Mouse (Mus musculus): ENCODE results near the gene Cnih3. TPM values are rescaled to one million over a fixed set of nuclear protein-coding genes. Genes with fewer than 3 reads are reported as not detected.

Cnih3 gene
- polyA plus RNA-seq, 1 experiment = 0.37 TPM

- H3ac ChIP-seq (ENCODE audit: control insufficient read depth, insufficient read length) = no peak overlapping the region
- no peak overlapping the region for H3K4me3 ChIP-seq
- no peak for TF ChIP-seq USF1 (IDR thresholded peaks at IDR 0.05; ENCODE audit: low read depth)
- TF ChIP-seq SRF (IDR thresholded peaks at IDR 0.05; ENCODE audit: control insufficient read depth, insufficient read length, low read depth) = no peak
- TF ChIP-seq TCF12 (IDR thresholded peaks at IDR 0.05; ENCODE audit: insufficient read depth, poor library complexity, severe bottlenecking) = no peak
- no peak for TF ChIP-seq MYOG (IDR thresholded peaks at IDR 0.05; ENCODE audit: control insufficient read depth in 1 of 3, insufficient read depth in 1 of 3, insufficient read length in 2 of 3, low read depth in 2 of 3)
- TF ChIP-seq POLR2AphosphoS2 (IDR thresholded peaks at IDR 0.05; ENCODE audit: insufficient read length, low read depth) = no peak
- no peak for TF ChIP-seq REST (IDR thresholded peaks at IDR 0.05; ENCODE audit: insufficient read depth, insufficient read length)
- TF ChIP-seq MAX (IDR thresholded peaks at IDR 0.05; ENCODE audit: low read depth) = no peak
- TF ChIP-seq TCF3 (IDR thresholded peaks at IDR 0.05; ENCODE audit: insufficient read length, low read depth) = no peak
- TF ChIP-seq POLR2A (IDR thresholded peaks at IDR 0.05; ENCODE audit: insufficient read length, low read depth) = no peak
- no peak for TF ChIP-seq MYOD1 (IDR thresholded peaks at IDR 0.05; ENCODE audit: control insufficient read depth in 1 of 3, insufficient read length in 2 of 3, low read depth in 2 of 3)
- no peak for TF ChIP-seq CEBPB (IDR thresholded peaks at IDR 0.05; ENCODE audit: insufficient read depth, poor library complexity, severe bottlenecking)
- no peak for TF ChIP-seq E2F4 (IDR thresholded peaks at IDR 0.05; ENCODE audit: insufficient read depth)
- no peak overlapping the region for H3K4me2 ChIP-seq (ENCODE audit: low read depth)
- no peaks in the 10 kb centered on the region for H3K27me3 ChIP-seq (ENCODE audit: control insufficient read depth, insufficient read depth, insufficient read length)
- no peaks in the 10 kb centered on the region for H3K79me2 ChIP-seq (ENCODE audit: control insufficient read depth, insufficient read depth)
- H3K36me3 ChIP-seq (ENCODE audit: control insufficient read depth, insufficient read depth) = no peaks in the 10 kb centered on the region
These were observed 33.0 kb upstream of the Cnih3 start for GRCm38 (mm10) chr1:181319466-181319865.

GRCm38 (mm10) chr1:181321149-181321548 lies 31.3 kb upstream of the Cnih3 start:
- TF ChIP-seq CEBPB (IDR thresholded peaks at IDR 0.05; ENCODE audit: insufficient read depth, poor library complexity, severe bottlenecking) = no peak
- TF ChIP-seq E2F4 (IDR thresholded peaks at IDR 0.05; ENCODE audit: insufficient read depth) = no peak
- TF ChIP-seq MYOG (IDR thresholded peaks at IDR 0.05; ENCODE audit: control insufficient read depth in 1 of 3, insufficient read depth in 1 of 3, insufficient read length in 2 of 3, low read depth in 2 of 3) = no peak
- no peak for TF ChIP-seq USF1 (IDR thresholded peaks at IDR 0.05; ENCODE audit: low read depth)
- no peak for TF ChIP-seq POLR2AphosphoS2 (IDR thresholded peaks at IDR 0.05; ENCODE audit: insufficient read length, low read depth)
- TF ChIP-seq REST (IDR thresholded peaks at IDR 0.05; ENCODE audit: insufficient read depth, insufficient read length) = no peak
- no peak for TF ChIP-seq MYOD1 (IDR thresholded peaks at IDR 0.05; ENCODE audit: control insufficient read depth in 1 of 3, insufficient read length in 2 of 3, low read depth in 2 of 3)
- TF ChIP-seq MAX (IDR thresholded peaks at IDR 0.05; ENCODE audit: low read depth) = no peak
- TF ChIP-seq TCF12 (IDR thresholded peaks at IDR 0.05; ENCODE audit: insufficient read depth, poor library complexity, severe bottlenecking) = no peak
- no peak for TF ChIP-seq POLR2A (IDR thresholded peaks at IDR 0.05; ENCODE audit: insufficient read length, low read depth)
- no peak for TF ChIP-seq SRF (IDR thresholded peaks at IDR 0.05; ENCODE audit: control insufficient read depth, insufficient read length, low read depth)
- no peak for TF ChIP-seq TCF3 (IDR thresholded peaks at IDR 0.05; ENCODE audit: insufficient read length, low read depth)
- Histone ChIP-seq H3K4me3 (no peak overlapping the region), H3K79me2 (ENCODE audit: control insufficient read depth, insufficient read depth) (no peaks in the 10 kb centered on the region)

GRCm38 (mm10) chr1:181323134-181323533 lies 29.3 kb upstream of the Cnih3 start:
- H3K4me3 ChIP-seq = no peak overlapping the region
- no peak overlapping the region for H3K4me2 ChIP-seq (ENCODE audit: low read depth)
- no peak for TF ChIP-seq TCF3 (IDR thresholded peaks at IDR 0.05; ENCODE audit: insufficient read length, low read depth)
- TF ChIP-seq MYOG (IDR thresholded peaks at IDR 0.05; ENCODE audit: control insufficient read depth in 1 of 3, insufficient read depth in 1 of 3, insufficient read length in 2 of 3, low read depth in 2 of 3) = no peak
- TF ChIP-seq POLR2A (IDR thresholded peaks at IDR 0.05; ENCODE audit: insufficient read length, low read depth) = no peak
- no peak for TF ChIP-seq CEBPB (IDR thresholded peaks at IDR 0.05; ENCODE audit: insufficient read depth, poor library complexity, severe bottlenecking)
- no peak for TF ChIP-seq MYOD1 (IDR thresholded peaks at IDR 0.05; ENCODE audit: control insufficient read depth in 1 of 3, insufficient read length in 2 of 3, low read depth in 2 of 3)
- TF ChIP-seq POLR2AphosphoS2 (IDR thresholded peaks at IDR 0.05; ENCODE audit: insufficient read length, low read depth) = no peak
- no peak for TF ChIP-seq E2F4 (IDR thresholded peaks at IDR 0.05; ENCODE audit: insufficient read depth)
- no peak for TF ChIP-seq REST (IDR thresholded peaks at IDR 0.05; ENCODE audit: insufficient read depth, insufficient read length)
- TF ChIP-seq MAX (IDR thresholded peaks at IDR 0.05; ENCODE audit: low read depth) = no peak
- no peak for TF ChIP-seq USF1 (IDR thresholded peaks at IDR 0.05; ENCODE audit: low read depth)
- no peak for TF ChIP-seq TCF12 (IDR thresholded peaks at IDR 0.05; ENCODE audit: insufficient read depth, poor library complexity, severe bottlenecking)
- no peak for TF ChIP-seq SRF (IDR thresholded peaks at IDR 0.05; ENCODE audit: control insufficient read depth, insufficient read length, low read depth)
- H3K79me2 ChIP-seq (ENCODE audit: control insufficient read depth, insufficient read depth) = no peaks in the 10 kb centered on the region
- no peaks in the 10 kb centered on the region for H3K27me3 ChIP-seq (ENCODE audit: control insufficient read depth, insufficient read depth, insufficient read length)
- no peaks in the 10 kb centered on the region for H3K36me3 ChIP-seq (ENCODE audit: control insufficient read depth, insufficient read depth)
- H3ac ChIP-seq (ENCODE audit: control insufficient read depth, insufficient read length) = no peak overlapping the region

More at GRCm38 (mm10) chr1:181321149-181321548, 31.3 kb upstream of the Cnih3 start:
- Histone ChIP-seq H3K27me3 (ENCODE audit: control insufficient read depth, insufficient read depth, insufficient read length) (no peaks in the 10 kb centered on the region), H3K36me3 (ENCODE audit: control insufficient read depth, insufficient read depth) (no peaks in the 10 kb centered on the region), H3ac (ENCODE audit: control insufficient read depth, insufficient read length) (no peak overlapping the region), H3K4me2 (ENCODE audit: low read depth) (no peak overlapping the region)

GRCm38 (mm10) chr1:181327137-181327536 lies 25.3 kb upstream of the Cnih3 start:
- Histone ChIP-seq H3ac (ENCODE audit: control insufficient read depth, insufficient read length) (no peak overlapping the region), H3K79me2 (ENCODE audit: control insufficient read depth, insufficient read depth) (no peaks in the 10 kb centered on the region), H3K4me3 (no peak overlapping the region), H3K27me3 (ENCODE audit: control insufficient read depth, insufficient read depth, insufficient read length) (no peaks in the 10 kb centered on the region), H3K4me2 (ENCODE audit: low read depth) (no peak overlapping the region), H3K36me3 (ENCODE audit: control insufficient read depth, insufficient read depth) (no peaks in the 10 kb centered on the region)
- no peak for TF ChIP-seq USF1 (IDR thresholded peaks at IDR 0.05; ENCODE audit: low read depth)
- no peak for TF ChIP-seq POLR2AphosphoS2 (IDR thresholded peaks at IDR 0.05; ENCODE audit: insufficient read length, low read depth)
- no peak for TF ChIP-seq MAX (IDR thresholded peaks at IDR 0.05; ENCODE audit: low read depth)
- TF ChIP-seq SRF (IDR thresholded peaks at IDR 0.05; ENCODE audit: control insufficient read depth, insufficient read length, low read depth) = no peak
- no peak for TF ChIP-seq E2F4 (IDR thresholded peaks at IDR 0.05; ENCODE audit: insufficient read depth)
- no peak for TF ChIP-seq MYOG (IDR thresholded peaks at IDR 0.05; ENCODE audit: control insufficient read depth in 1 of 3, insufficient read depth in 1 of 3, insufficient read length in 2 of 3, low read depth in 2 of 3)
- TF ChIP-seq TCF3 (IDR thresholded peaks at IDR 0.05; ENCODE audit: insufficient read length, low read depth) = no peak
